10 mouse cellular contexts compared by ENCODE assay signal in the genomic region with DNA sequence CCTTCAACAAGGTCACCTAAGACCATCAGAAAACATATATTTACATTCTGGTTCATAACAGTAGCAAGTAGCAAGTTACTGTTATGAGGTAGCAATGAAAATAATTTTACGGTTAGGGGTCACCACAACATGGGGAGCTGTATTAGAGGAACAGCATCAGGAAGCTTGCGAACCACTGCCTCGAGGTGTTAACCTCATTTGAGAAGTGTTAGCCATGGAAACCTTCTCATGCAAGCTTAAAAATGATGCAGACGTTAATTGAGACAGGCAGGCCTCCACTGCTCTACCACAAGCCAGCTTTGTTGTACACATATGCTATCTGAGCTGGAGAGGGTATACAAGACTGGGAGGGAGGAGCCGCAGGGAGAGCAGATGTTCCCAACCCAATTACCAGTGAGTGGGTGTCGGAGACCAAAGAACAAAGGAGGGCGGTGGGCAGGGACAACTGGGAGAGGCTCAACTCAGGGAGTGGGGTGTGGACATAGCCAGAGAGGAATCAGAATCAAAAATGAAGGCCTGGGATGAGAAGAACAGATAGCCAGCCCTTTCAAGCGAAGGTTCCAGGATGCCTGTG. TPM values are rescaled to one million over a fixed set of nuclear protein-coding genes. Genes with fewer than 3 reads are reported as not detected.
DNase-seq lines count a peak whose midpoint lies in the region; ATAC-seq lines count a peak whose summit lies in the region.
"Had no signal": no experiment of that assay in that cellular context is flagged by ENCODE, and none has a peak within 500 bp of the region (broad histone marks: within the 10 kb centered on the region; RNA-seq: fewer than 3 reads in every experiment).

No protein-coding gene starts in this region.

- no peaks in the 10 kb centered on the region for H3K27me3 ChIP-seq in forebrain, embryonic 15.5 days
- no peaks in the 10 kb centered on the region for H3K27me3 ChIP-seq in midbrain, embryonic 14.5 days (ENCODE audit: control insufficient read depth, insufficient read depth, low read length)
- no peaks in the 10 kb centered on the region for H3K27me3 ChIP-seq in kidney, embryonic 15.5 days
- H3K27me3 ChIP-seq: stomach, embryonic 15.5 days had no signal

- peak; percentile 32 for ATAC-seq in activated CD4-positive, CD25-positive, alpha-beta regulatory T cell, adult 4 months
- ATAC-seq in forebrain, embryonic 15.5 days (replicated peaks): peak; percentile 69
- ATAC-seq in midbrain, embryonic 14.5 days (ENCODE audit: low FRiP score, low TSS enrichment): peak; percentile 57; the same call in 1 of the 2 replicates
- ATAC-seq in kidney, embryonic 15.5 days (replicated peaks; ENCODE audit: low FRiP score): no peak

- H3K4me3 ChIP-seq in forebrain, embryonic 15.5 days: no peak overlapping the region
- no peak overlapping the region for H3K4me3 ChIP-seq in midbrain, embryonic 14.5 days (replicated peaks; ENCODE audit: low read depth, low read length)
- H3K4me3 ChIP-seq in kidney, embryonic 15.5 days (replicated peaks): no peak overlapping the region
- H3K4me3 ChIP-seq: stomach, embryonic 15.5 days had no signal

- peaks cover 34% of the 10 kb centered on the region for H3K4me1 ChIP-seq in forebrain, embryonic 15.5 days
- H3K4me1 ChIP-seq in midbrain, embryonic 14.5 days (ENCODE audit: control insufficient read depth, insufficient read depth, low read length): peaks cover 6% of the 10 kb centered on the region; the same call in 1 of the 2 replicates
- peaks cover 33% of the 10 kb centered on the region for H3K4me1 ChIP-seq in kidney, embryonic 15.5 days

- H3K9me3 ChIP-seq in forebrain, embryonic 15.5 days: no peaks in the 10 kb centered on the region
- no peaks in the 10 kb centered on the region for H3K9me3 ChIP-seq in midbrain, embryonic 14.5 days (ENCODE audit: control insufficient read depth, low read length)
- no peaks in the 10 kb centered on the region for H3K9me3 ChIP-seq in kidney, embryonic 15.5 days (replicated peaks)
- H3K9me3 ChIP-seq: stomach, embryonic 15.5 days had no signal

- 52% methylated on average over 8 of the region's 8 CpGs for WGBS in forebrain, embryonic 15.5 days
- 64% methylated on average over 8 of the region's 8 CpGs for WGBS in midbrain, embryonic 14.5 days
- 69% methylated on average over 8 of the region's 8 CpGs for WGBS in kidney, embryonic 15.5 days

- H3K36me3 ChIP-seq in forebrain, embryonic 15.5 days: no peaks in the 10 kb centered on the region
- no peaks in the 10 kb centered on the region for H3K36me3 ChIP-seq in midbrain, embryonic 14.5 days (ENCODE audit: control insufficient read depth, insufficient read depth, low read length)
- H3K36me3 ChIP-seq in kidney, embryonic 15.5 days: no peaks in the 10 kb centered on the region
- H3K36me3 ChIP-seq: stomach, embryonic 15.5 days had no signal

- H3K27ac ChIP-seq in forebrain, embryonic 15.5 days (replicated peaks): peak overlapping the region; percentile 35
- no peak overlapping the region for H3K27ac ChIP-seq in midbrain, embryonic 14.5 days (replicated peaks; ENCODE audit: low read depth, low read length)
- no peak overlapping the region for H3K27ac ChIP-seq in kidney, embryonic 15.5 days
- H3K27ac ChIP-seq: stomach, embryonic 15.5 days had no signal

- no peak overlapping the region for H3K9ac ChIP-seq in forebrain, embryonic 15.5 days (replicated peaks)
- no peak overlapping the region for H3K9ac ChIP-seq in midbrain, embryonic 14.5 days (replicated peaks; ENCODE audit: low read length)
- no peak overlapping the region for H3K9ac ChIP-seq in kidney, embryonic 15.5 days
- H3K9ac ChIP-seq: lung, embryonic 14.5 days; stomach, embryonic 15.5 days had no signal

- no peak overlapping the region for H3K4me2 ChIP-seq in forebrain, embryonic 15.5 days (replicated peaks)
- no peak overlapping the region for H3K4me2 ChIP-seq in midbrain, embryonic 14.5 days (ENCODE audit: low read length)
- no peak overlapping the region for H3K4me2 ChIP-seq in kidney, embryonic 15.5 days
- H3K4me2 ChIP-seq: lung, embryonic 14.5 days; stomach, embryonic 15.5 days had no signal

- peak; percentile 22 for DNase-seq in layer of hippocampus, adult 11-12 months (ENCODE audit: low spot score)
- DNase-seq in layer of hippocampus, postnatal 10 days (ENCODE audit: low spot score in 2 of 2): no peak
- DNase-seq in midbrain, embryonic 14.5 days: peak; percentile 9
- DNase-seq in liver: no peak
- DNase-seq in B cell, adult 2 months: no peak
- DNase-seq: lung, embryonic 14.5 days had no signal

RNA-seq across cellular contexts. Expression of a gene that starts 33.4 kb away (rescaled TPM):
- total RNA-seq in layer of hippocampus, postnatal 10 days (2021): 10 to 100 TPM; 34.0 to 35.7 TPM
- polyA plus RNA-seq in activated CD4-positive, CD25-positive, alpha-beta regulatory T cell, adult 4 months (2017; shearing (Covaris generic)): 10 to 100 TPM; 56.3 to 65.1 TPM
- polyA plus RNA-seq in forebrain, embryonic 15.5 days (2015; fragmentation: Nextera tagmentation; extraction: Ambion mirVana): 107 and 109 TPM in 2 replicates
- 85.1 and 85.2 TPM in 2 replicates for polyA plus RNA-seq in midbrain, embryonic 14.5 days (2014; fragmentation: Nextera tagmentation; extraction: Ambion mirVana)
- polyA plus RNA-seq in kidney, embryonic 15.5 days (2015; fragmentation: Nextera tagmentation; extraction: Ambion mirVana): 89.4 and 91.6 TPM in 2 replicates

RNA-seq across cellular contexts. Expression of a gene that starts 48.7 kb away (rescaled TPM):
- total RNA-seq in layer of hippocampus, postnatal 10 days (2021): 100 to 1,000 TPM; 136 to 151 TPM
- 10 to 100 TPM; 85.1 to 91.6 TPM for polyA plus RNA-seq in activated CD4-positive, CD25-positive, alpha-beta regulatory T cell, adult 4 months (2017; shearing (Covaris generic))
- 100 and 101 TPM in 2 replicates for polyA plus RNA-seq in forebrain, embryonic 15.5 days (2015; fragmentation: Nextera tagmentation; extraction: Ambion mirVana)
- polyA plus RNA-seq in midbrain, embryonic 14.5 days (2014; fragmentation: Nextera tagmentation; extraction: Ambion mirVana): 118 and 127 TPM in 2 replicates
- 122 and 126 TPM in 2 replicates for polyA plus RNA-seq in kidney, embryonic 15.5 days (2015; fragmentation: Nextera tagmentation; extraction: Ambion mirVana)

Comparison
In these comparisons a context has a peak if more than half of its experiments do, and no peak if none do; other contexts are left out.
1. DNase-seq: peak in layer of hippocampus, adult 11-12 months (single experiment) and midbrain, embryonic 14.5 days (single experiment); none in layer of hippocampus, postnatal 10 days (0 of 2), liver (single experiment) and B cell, adult 2 months (0 of 2).